Mouse (Mus musculus) E14TG2a.4 (cell line): ENCODE data around the gene Atp6v0a4.

Experiments used
- H3K27me3 ChIP-seq: 2 replicates; pipeline ENCODE4 v1.6.1; 2014; ENCODE audit warnings: low read length, control low read depth; ENCODE audit not compliant: insufficient read depth
- H3K36me3 ChIP-seq: 2 replicates; pipeline ENCODE4 v1.6.1; 2014; ENCODE audit warnings: low read length, control low read depth; ENCODE audit not compliant: insufficient read depth
- H3K4me1 ChIP-seq: replicated peaks from 2 replicates; pipeline ENCODE4 v1.6.1; 2014; ENCODE audit warnings: low read depth, low read length, control low read depth
- H3K4me3 ChIP-seq: replicated peaks from 2 replicates; pipeline ENCODE4 v1.5.1; 2014; ENCODE audit warnings: mild to moderate bottlenecking, low read length
- H3K9me3 ChIP-seq: 2 replicates; pipeline ENCODE4 v1.6.1; 2014; ENCODE audit warnings: low read length, control low read depth
- CTCF ChIP-seq: conservative IDR thresholded peaks from 2 replicates; pipeline ENCODE4 v1.5.1; 2014; ENCODE audit warnings: low read length
- NANOG ChIP-seq: IDR thresholded peaks from 2 replicates; pipeline ENCODE4 v1.6.1; 2014; ENCODE audit warnings: borderline replicate concordance, low read length, mixed read lengths
- POU5F1 ChIP-seq: IDR thresholded peaks from 2 replicates; pipeline ENCODE4 v1.6.1; 2014; ENCODE audit warnings: low read length, borderline replicate concordance

The Atp6v0a4 gene

GRCm38 (mm10) chr6:38080364-38080763 lies 44.0 kb downstream of the Atp6v0a4 start:
- peaks cover 31% of the 10 kb centered on the region for H3K36me3 ChIP-seq
- no peak overlapping the region for H3K4me3 ChIP-seq
- no peak for TF ChIP-seq NANOG
- no peak for TF ChIP-seq CTCF
- TF ChIP-seq POU5F1, result no peak
- peaks cover 34% of the 10 kb centered on the region for H3K4me1 ChIP-seq
- H3K9me3 ChIP-seq, result no peaks in the 10 kb centered on the region
- H3K27me3 ChIP-seq, result no peaks in the 10 kb centered on the region

DNA sequence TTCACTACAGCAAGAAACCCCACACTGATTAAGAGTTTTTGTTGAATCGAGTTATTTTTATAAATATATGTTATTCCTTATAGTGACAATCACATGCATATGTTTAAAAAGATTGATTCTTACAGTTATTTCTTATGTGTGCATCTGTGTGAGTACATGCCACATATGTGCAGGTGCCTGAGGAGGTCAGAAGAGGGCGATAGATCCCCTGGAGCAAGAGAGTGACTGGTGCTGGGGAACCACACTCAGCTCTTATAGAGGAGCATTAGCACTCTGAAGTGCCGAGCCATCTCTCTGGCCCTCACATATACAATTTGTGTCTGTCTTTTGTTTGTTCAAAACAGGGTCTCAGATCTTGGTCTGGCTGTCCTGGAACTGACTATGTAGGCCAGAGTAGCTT lies 50.8 kb downstream of the Atp6v0a4 start:
- 0 out of 2 replicates have a peak, but pooled peaks cover 3% of the 10 kb centered on the region for H3K9me3 ChIP-seq
- H3K4me1 ChIP-seq, result no peaks in the 10 kb centered on the region
- H3K36me3 ChIP-seq, result peaks cover 19% of the 10 kb centered on the region
- H3K4me3 ChIP-seq, result no peak overlapping the region
- H3K27me3 ChIP-seq, result no peaks in the 10 kb centered on the region
- TF ChIP-seq POU5F1, result no peak
- peak; percentile 51 for TF ChIP-seq CTCF

GRCm38 (mm10) chr6:38072137-38072796 lies 52.1 kb downstream of the Atp6v0a4 start:
- Histone ChIP-seq H3K4me3 (no peak overlapping the region), H3K4me1 (no peaks in the 10 kb centered on the region), H3K36me3 (peaks cover 10% of the 10 kb centered on the region; the same call in 1 of the 2 replicates), H3K27me3 (no peaks in the 10 kb centered on the region), H3K9me3 (0 out of 2 replicates have a peak, but pooled peaks cover 3% of the 10 kb centered on the region)
- TF ChIP-seq POU5F1 (no peak), CTCF (no peak), NANOG (no peak)

DNA sequence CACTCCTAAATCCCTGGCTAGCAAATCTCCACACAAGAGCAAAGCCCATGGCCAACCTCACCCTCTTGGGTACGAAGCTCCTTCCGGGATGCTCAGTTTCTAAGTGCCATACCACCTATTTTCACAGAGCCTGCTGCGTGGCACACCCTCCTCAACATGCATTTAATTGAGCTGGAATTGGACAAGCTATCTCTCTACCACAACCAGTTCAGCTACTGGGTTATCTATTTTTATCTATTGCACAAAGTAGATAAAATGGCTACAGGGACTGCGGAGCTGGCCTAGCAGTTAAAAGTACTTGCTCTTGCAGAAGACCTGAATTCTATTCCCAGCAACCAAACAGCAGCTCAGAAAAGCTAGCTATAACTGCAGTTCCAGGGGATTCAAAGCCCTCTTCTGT lies 53.1 kb downstream of the Atp6v0a4 start:
- H3K9me3 ChIP-seq, result 0 out of 2 replicates have a peak, but pooled peaks cover 3% of the 10 kb centered on the region
- no peaks in the 10 kb centered on the region for H3K27me3 ChIP-seq
- H3K4me1 ChIP-seq, result no peaks in the 10 kb centered on the region
- TF ChIP-seq CTCF, result no peak
- no peak for TF ChIP-seq NANOG
- no peak for TF ChIP-seq POU5F1
- peaks cover 7% of the 10 kb centered on the region; the same call in 1 of the 2 replicates for H3K36me3 ChIP-seq
- H3K4me3 ChIP-seq, result no peak overlapping the region

- no peaks in the 10 kb centered on the region for H3K27me3 ChIP-seq
- H3K4me1 ChIP-seq, result 0 out of 2 replicates have a peak, but pooled peaks cover 3% of the 10 kb centered on the region
- H3K36me3 ChIP-seq, result no peaks in the 10 kb centered on the region; the same call in 1 of the 2 replicates
- H3K4me3 ChIP-seq, result no peak overlapping the region
- H3K9me3 ChIP-seq, result peaks cover 24% of the 10 kb centered on the region
- no peak for TF ChIP-seq NANOG
- peak; percentile 60 for TF ChIP-seq CTCF
These were observed 58.2 kb downstream of the Atp6v0a4 start for GRCm38 (mm10) chr6:38066215-38066614.

DNA sequence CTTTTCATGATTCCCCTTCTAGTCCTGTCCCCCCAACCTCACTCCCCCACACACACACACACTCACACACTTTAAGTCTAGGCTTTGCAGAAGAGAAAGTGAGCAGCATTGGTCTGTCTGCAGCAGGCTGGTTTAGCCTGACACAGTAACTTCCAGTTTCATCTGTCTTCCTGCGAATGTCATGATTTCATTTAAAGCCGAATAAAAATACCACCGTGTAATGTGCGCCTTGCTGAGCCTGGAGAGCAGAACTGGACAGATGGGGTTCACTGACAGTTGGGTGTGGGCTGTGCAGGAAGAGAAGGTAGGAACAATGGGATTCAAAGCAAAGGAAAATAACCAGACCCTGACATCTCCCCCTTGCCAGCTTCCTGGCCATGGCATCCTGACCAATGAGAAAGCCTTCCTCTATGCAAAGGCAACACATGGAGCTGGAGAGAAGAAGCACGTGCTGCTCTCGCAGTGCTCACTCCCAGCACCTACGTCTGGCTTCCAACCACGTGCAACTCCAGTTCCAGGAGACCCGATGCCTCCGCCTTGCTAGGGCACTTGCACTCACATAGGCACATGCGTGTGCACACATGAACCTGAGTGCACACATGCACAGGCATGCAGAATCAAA lies 58.8 kb downstream of the Atp6v0a4 start:
- Histone ChIP-seq H3K36me3 (no peaks in the 10 kb centered on the region; the same call in 1 of the 2 replicates), H3K9me3 (peaks cover 24% of the 10 kb centered on the region), H3K4me3 (no peak overlapping the region), H3K4me1 (0 out of 2 replicates have a peak, but pooled peaks cover 3% of the 10 kb centered on the region), H3K27me3 (no peaks in the 10 kb centered on the region)
- TF ChIP-seq NANOG (no peak), CTCF (no peak), POU5F1 (no peak)

DNA sequence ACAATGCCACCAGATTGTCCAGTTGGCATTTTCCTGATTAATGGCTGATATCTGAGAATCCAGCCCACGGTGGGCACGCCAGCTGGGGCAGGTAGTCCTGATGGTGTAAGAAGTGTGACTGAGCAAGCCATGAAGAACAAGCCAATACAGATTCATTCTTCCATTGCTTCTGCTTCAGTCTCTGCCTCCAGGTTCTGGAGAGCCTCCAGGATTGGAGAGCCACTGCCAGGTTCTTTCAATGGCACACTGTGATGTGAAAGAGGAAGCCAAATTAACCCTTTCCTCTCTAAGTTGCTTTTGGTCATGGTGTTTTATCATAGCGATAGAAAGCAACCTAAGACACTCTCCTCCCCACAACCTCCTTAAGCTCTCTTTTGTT lies 59.3 kb downstream of the Atp6v0a4 start:
- TF ChIP-seq CTCF, result no peak
- TF ChIP-seq NANOG, result no peak
- TF ChIP-seq POU5F1, result no peak
- no peaks in the 10 kb centered on the region for H3K27me3 ChIP-seq
- 0 out of 2 replicates have a peak, but pooled peaks cover 3% of the 10 kb centered on the region for H3K4me1 ChIP-seq
- H3K4me3 ChIP-seq, result no peak overlapping the region
- no peaks in the 10 kb centered on the region; the same call in 1 of the 2 replicates for H3K36me3 ChIP-seq
- H3K9me3 ChIP-seq, result peaks cover 24% of the 10 kb centered on the region

GRCm38 (mm10) chr6:38064621-38065020 lies 59.8 kb downstream of the Atp6v0a4 start:
- Histone ChIP-seq H3K27me3 (no peaks in the 10 kb centered on the region), H3K4me1 (0 out of 2 replicates have a peak, but pooled peaks cover 3% of the 10 kb centered on the region), H3K4me3 (no peak overlapping the region), H3K9me3 (peaks cover 22% of the 10 kb centered on the region), H3K36me3 (no peaks in the 10 kb centered on the region; the same call in 1 of the 2 replicates)
- TF ChIP-seq NANOG, result no peak
- TF ChIP-seq CTCF, result no peak
- no peak for TF ChIP-seq POU5F1
